Mouse (Mus musculus) macrophage (primary cell): Measurements from ENCODE around the gene Muc2. TPM values are rescaled to one million over a fixed set of nuclear protein-coding genes. Genes with fewer than 3 reads are reported as not detected.

Experiments
- H3K27ac ChIP-seq: fragments of 350-480 bp; formaldehyde crosslinking; 2 replicates; pipeline ENCODE4 v1.9.0; 2021
- H3K36me3 ChIP-seq: fragments of 350-480 bp; formaldehyde crosslinking; 2 replicates; pipeline ENCODE4 v1.9.0; 2021; ENCODE audit errors: inconsistent target
- H3K4me3 ChIP-seq: fragments of 350-480 bp; formaldehyde crosslinking; 2 replicates; pipeline ENCODE4 v1.9.0; 2021; ENCODE audit errors: inconsistent target
- H3K79me2 ChIP-seq: fragments of 350-480 bp; formaldehyde crosslinking; 2 replicates; pipeline ENCODE4 v1.9.0; 2021; ENCODE audit errors: inconsistent target
- WGBS: methylation state at CpG from one replicate; pipeline ENCODE4 v1.1.7; 2026; ENCODE audit warnings: inconsistent platforms; ENCODE audit not compliant: missing documents; 5-methylcytosine and 5-hydroxymethylcytosine counted together
- polyA plus RNA-seq: library from polyadenylated mRNA; stranded (reverse); fragments of 250-400 nt; gene quantifications from 3 replicates; pipeline ENCODE4 v1.2.4, GENCODE M21; 2018; ENCODE audit warnings: inconsistent platforms

Gene Muc2
- polyA plus RNA-seq, 1 experiment from 2014 or later: 0.14 TPM

GRCm38 (mm10) chr7:141794251-141794650 is 104.1 kb downstream of the Muc2 start:
- Histone ChIP-seq H3K36me3 (no peaks in the 10 kb centered on the region), H3K79me2 (no peaks in the 10 kb centered on the region), H3K4me3 (no peak overlapping the region), H3K27ac (no peak overlapping the region)
- WGBS: 100% methylated on average over 1 of the region's 1 CpGs

- no peak overlapping the region for H3K27ac ChIP-seq
- no peak overlapping the region for H3K4me3 ChIP-seq
- no peaks in the 10 kb centered on the region for H3K36me3 ChIP-seq
- WGBS: 91% methylated on average over 5 of the region's 7 CpGs
- no peaks in the 10 kb centered on the region for H3K79me2 ChIP-seq
Measured at GRCm38 (mm10) chr7:141803206-141803605, 113.1 kb downstream of the Muc2 start.

Other genes with a start within 250 kb of the Muc2 start
- gene Pidd1, start 246.3 kb upstream of the Muc2 start, polyA plus RNA-seq: 1.5 to 4.4 TPM (median 1.7 TPM) in 3 replicates
- gene Rplp2, start 243.0 kb upstream of the Muc2 start, polyA plus RNA-seq: 766 to 855 TPM (median 779 TPM) in 3 replicates
- gene Pnpla2, start 235.1 kb upstream of the Muc2 start, polyA plus RNA-seq: 36.1 to 135 TPM (median 74.0 TPM) in 3 replicates
- 15.7 to 22.0 TPM (median 19.0 TPM) in 3 replicates for gene Cracr2b, start 229.2 kb upstream of the Muc2 start, polyA plus RNA-seq
- 58.4 to 83.6 TPM (median 60.3 TPM) in 3 replicates for gene Cd151, start 222.9 kb upstream of the Muc2 start, polyA plus RNA-seq
- gene Polr2l, start 215.2 kb upstream of the Muc2 start, polyA plus RNA-seq: 8.3 to 22.8 TPM (median 12.8 TPM) in 3 replicates
- gene Tspan4, start 215.1 kb upstream of the Muc2 start, polyA plus RNA-seq: 48.8 to 142 TPM (median 129 TPM) in 3 replicates
- 23.1 to 31.1 TPM (median 25.0 TPM) in 3 replicates for gene Chid1, start 150.5 kb upstream of the Muc2 start, polyA plus RNA-seq
- gene Ap2a2, start 128.2 kb upstream of the Muc2 start, polyA plus RNA-seq: 86.4 to 118 TPM (median 89.9 TPM) in 3 replicates
- 0.04 to 0.07 TPM in 2 of 3 replicates, not detected in the other for gene Muc6, start 35.0 kb upstream of the Muc2 start, polyA plus RNA-seq
- not detected in 3 replicates for gene Muc5ac, start 98.6 kb downstream of the Muc2 start, polyA plus RNA-seq
- not detected in 3 replicates for gene Muc5b, start 148.7 kb downstream of the Muc2 start, polyA plus RNA-seq
- gene Tollip, start 228.2 kb downstream of the Muc2 start, polyA plus RNA-seq: 55.0 to 65.0 TPM (median 55.4 TPM) in 3 replicates